Mouse (Mus musculus) urinary bladder, postnatal 25 days (tissue): ENCODE data around the gene Tpst1.

Experiments used
- DNase-seq: peaks from one replicate; pipeline ENCODE4 v3.0.0; 2022; ENCODE audit warnings: low spot score

The Tpst1 gene

DNA sequence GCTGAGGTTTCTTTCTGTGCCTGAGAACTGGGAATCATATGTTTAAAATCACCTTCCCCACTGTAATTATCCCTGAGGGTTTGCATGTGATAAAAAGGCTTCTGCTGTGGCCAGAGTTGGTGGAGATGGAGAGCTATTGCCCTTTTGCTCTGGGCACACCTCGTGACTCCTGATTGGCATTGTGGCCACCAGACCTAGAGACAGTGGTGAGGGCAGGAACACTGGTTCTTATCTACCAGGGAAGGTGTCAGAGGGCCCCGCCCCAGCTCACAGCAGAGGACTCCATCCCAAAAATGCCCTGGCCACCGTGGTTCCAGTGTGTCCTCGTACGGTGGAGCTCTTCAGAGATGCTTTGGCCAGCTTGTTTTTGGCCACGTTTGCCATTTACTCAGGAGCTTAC is 20.2 kb upstream of the Tpst1 start:
- DNase-seq, result no peak

DNA sequence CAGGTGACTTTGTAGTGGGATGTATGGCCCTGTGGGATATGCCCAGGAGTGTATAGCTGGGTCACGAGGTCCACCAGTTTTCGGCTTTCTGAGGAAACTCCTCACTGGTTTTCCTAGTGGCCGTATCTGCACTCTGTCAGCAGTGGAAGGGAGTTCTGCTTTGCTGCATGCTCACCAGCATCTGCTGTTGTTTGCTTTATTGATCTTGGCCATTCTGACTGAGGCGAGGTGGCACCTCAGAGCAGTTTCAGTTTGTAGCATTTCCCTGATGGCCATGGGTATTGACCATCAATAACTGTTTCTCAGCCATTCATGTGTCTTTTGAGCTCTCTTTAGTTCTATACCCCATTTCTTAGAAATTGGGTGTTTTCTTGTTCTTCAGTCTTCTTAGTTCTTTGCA is 17.4 kb upstream of the Tpst1 start:
- no peak for DNase-seq

DNA sequence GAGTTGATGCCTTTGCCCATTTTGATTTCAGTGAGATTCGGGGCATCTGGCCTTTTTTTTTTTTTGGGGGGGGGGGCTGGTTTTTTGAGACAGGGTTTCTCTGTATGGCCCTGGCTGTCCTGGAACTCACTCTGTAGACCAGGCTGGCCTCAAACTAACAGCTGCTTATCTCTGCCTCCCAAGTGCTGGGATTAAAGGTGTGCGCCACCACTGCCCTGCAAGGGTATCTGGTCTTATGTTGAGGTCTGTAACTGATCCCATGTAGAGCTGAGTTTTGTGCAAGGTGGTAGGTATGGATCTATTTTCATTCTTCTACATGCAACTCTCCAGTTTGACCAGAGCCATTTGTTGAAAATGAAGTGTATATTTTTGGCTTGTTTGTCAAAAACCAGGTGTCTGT is 16.8 kb upstream of the Tpst1 start:
- DNase-seq, result no peak

GRCm38 (mm10) chr5:130059413-130060328 is 13.5 kb upstream of the Tpst1 start:
- no peak for DNase-seq

- DNase-seq, result no peak
Observed at GRCm38 (mm10) chr5:130060329-130060665, 12.8 kb upstream of the Tpst1 start.

DNA sequence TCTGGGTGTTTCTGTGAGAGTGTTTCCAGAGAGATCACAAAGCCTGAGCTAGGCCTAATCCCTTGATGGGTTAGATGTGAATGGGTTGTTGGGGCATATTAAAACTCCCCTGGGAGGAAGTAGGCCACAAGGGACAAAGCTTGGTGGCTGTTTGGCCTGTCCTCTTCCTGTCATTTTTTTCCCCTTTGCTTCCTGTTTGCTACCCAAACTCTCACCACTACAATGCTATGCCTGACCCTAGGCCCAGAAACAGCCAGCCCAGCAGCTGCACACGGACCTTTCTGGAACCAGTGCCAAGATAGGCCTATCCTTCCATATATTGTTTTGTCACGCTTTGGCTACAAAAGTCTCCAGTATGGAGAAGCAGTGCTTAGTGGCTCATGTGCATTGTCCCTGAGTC is 11.0 kb upstream of the Tpst1 start:
- no peak for DNase-seq

DNA sequence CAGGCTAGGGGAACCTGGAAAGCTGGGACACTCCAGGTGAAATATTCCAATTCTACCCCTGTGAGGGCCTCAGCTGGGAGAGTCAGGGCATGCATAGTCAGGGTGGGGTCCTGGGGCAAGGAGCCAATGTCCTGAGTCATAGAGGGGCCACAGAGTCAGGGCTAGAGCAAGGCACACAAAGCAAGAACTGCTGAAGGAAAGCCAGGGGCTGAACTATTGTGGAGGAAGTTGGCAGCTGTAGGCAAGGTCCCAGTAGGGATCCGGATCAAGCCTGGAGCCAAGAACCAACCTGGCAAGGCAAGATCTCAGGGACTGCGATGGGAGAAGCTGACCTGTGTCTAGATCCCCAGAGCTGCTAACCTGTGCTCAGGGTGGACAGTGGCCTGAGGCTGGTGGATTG is 9.4 kb upstream of the Tpst1 start:
- no peak for DNase-seq

DNA sequence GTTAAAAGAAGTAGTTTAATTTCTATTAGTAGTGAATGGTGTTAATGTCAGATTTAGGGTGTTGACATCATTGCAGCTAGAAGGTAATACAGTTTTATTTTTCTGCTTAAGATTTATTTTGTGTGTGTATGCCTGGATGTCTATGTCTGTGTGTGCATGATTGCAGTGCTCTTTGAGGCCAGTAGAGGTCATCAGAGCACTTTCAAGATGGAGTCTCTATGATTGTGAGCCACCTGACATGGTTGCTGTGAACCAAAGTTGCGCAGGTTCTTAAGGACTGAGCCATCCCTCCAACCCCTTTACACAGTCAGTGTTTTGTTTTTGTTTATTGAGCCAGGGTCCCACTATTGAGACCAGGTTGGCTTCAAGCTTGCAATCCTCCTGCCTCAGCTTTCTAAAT is 7.5 kb upstream of the Tpst1 start:
- DNase-seq, result no peak

DNA sequence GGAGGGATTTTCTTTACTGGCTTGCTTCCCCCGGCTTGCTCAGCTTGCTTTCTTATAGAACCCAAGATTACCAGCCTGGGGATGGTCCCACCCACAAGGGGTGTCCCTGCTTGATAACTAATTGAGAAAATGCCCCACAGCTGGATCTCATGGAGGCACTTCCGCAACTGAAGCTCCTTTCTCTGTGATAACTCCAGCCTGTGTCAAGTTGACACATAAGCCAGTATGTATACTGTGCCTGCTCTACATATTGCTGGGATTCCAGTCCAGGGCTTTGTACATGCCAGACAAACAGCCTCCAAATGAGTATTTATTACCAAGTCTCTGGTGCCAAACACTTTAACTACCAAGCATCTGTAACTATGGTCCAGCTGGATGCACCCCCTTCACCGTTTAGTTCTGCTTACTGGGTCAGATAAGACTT is 5.3 kb upstream of the Tpst1 start:
- no peak for DNase-seq

DNA sequence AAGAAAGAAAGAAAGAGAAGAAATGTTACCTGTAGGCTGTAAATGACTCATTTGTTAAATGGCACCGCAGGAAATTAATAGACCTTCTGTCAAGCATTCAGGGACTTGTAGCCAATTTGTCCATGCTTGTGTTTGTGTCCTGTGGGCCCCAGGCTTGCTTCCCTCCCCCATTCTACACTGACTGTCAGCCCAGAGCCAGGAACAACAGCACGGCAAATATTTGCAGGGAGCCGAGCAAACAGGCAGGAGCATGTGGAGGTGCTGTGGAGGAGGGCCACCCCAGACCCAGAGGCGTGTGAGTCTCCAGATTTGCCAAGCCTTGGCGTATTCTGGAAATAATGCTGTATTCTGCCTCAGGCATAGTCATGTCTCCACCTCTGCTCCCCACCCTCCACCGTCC is 1.4 kb downstream of the Tpst1 start:
- no peak for DNase-seq

GRCm38 (mm10) chr5:130076396-130076795 is 3.3 kb downstream of the Tpst1 start:
- no peak for DNase-seq

GRCm38 (mm10) chr5:130078096-130078833 is 5.1 kb downstream of the Tpst1 start:
- DNase-seq, result no peak

- no peak for DNase-seq
Observed at GRCm38 (mm10) chr5:130078834-130079156, 5.7 kb downstream of the Tpst1 start.

DNA sequence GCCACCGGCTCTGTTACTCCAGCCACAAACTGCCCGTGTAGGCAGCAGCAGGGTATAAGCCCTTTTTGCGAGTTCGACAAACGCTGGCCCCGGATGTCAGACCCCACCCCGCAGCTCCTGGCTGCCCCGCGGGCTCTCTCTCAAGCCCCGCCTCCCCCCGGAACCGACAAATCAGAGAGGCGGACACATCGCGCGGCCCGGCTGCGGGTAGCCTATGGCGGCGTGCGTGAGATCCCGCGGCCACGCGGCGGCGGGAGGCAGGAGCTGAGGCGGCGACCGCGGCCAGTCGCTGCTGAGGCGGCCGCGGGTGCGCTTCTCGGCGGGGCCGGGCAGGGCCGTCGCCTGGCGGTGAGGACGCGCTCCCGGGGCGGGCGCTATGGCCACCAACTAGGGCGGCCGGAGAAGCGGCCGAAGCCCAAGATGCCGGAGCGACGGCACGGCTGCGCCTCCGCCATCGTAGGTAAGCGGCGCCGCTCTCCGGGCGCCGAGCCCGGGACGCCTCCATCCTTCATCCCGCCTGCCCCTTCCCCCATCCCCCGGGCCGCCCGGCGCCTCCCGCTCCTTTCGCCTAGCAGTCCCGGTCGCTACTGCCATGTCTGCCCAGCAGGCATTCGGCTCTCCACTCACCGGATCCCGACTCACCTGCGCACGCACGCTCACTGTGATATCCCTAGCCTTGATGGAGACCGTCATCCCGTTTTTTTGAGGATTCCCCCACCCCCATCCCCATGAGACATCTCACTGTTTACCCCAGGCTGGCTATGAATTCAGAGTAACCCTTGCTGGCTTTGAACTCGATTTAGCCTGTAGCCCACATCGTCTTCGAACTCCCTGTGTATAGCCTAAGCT is 6.3 kb downstream of the Tpst1 start:
- peak; percentile 97 for DNase-seq

DNA sequence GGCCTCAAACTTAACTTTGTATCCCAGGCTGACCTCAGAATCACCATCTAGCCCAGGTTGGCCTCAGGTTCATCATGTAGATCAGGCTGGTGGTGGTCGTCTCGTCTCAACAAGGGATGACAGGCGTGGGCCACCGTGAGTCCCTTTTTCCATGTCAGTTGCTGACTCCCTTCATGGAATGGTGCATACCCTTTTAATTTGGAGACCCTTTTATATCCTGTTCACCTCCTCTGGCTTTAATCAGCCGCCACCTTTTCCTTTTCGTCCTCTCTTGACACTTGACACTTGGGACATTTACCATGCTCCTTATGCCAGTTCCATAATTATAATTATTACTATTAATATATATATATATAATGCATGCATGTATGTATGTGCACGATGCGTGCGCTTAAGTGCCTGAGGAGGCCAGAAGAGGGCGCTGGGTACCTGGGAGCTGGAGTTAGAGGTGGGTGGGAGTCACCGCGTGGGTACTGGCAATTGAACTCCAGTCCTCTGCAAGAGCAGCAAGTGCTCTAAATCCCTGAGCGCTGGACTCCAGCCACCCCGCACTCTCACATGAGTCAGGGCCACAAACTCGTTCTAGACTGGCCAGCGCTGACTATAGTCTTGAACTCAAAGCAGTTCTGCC is 7.0 kb downstream of the Tpst1 start:
- no peak for DNase-seq

- DNase-seq, result no peak
Observed at GRCm38 (mm10) chr5:130081181-130081881, 8.2 kb downstream of the Tpst1 start.

- no peak for DNase-seq
Observed at GRCm38 (mm10) chr5:130082431-130082830, 9.3 kb downstream of the Tpst1 start.

DNA sequence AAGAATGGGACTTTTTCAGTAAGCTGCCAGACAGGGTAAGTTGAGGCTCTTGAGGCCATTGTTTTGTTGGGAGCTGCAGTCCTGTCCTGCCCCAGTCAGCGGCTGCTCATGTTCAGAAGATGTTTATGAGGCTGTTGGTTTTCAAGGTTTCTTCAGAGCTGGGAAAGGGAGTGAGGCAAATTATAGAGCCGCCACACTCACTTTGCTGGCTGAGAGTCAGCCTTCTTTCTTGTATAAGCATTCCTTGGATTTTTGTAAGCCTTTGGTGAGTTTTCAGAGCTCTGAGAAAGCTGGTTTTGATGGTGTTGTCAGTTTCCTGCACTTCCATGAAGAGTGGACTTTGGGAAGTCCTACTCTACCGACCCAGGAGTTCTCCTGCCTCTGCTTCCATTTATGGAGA is 11.1 kb downstream of the Tpst1 start:
- DNase-seq, result no peak

DNA sequence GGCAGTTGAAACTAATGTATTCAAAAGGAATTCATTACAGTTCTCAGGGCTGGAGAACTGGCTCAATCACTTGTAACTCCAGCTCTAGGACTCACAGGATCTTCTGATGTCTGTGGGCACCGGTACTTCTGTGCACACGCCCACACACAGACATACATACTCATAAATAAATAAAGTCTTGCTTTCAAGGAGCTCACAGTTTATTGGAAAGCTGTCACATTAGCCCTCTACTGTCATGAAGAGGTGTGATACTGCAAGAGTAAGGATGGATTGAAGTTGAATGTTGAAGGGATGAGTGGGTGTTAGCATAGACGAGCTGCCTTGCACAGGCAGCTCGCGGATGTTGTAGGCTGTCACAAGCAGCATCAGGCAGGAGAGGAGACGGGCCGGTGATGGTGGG is 14.9 kb downstream of the Tpst1 start:
- DNase-seq, result no peak

- DNase-seq, result no peak
Observed at GRCm38 (mm10) chr5:130088612-130089011, 15.5 kb downstream of the Tpst1 start.

GRCm38 (mm10) chr5:130089177-130089576 is 16.1 kb downstream of the Tpst1 start:
- no peak for DNase-seq
